Mouse (Mus musculus): ENCODE results near the gene Tex33. TPM values are rescaled to one million over a fixed set of nuclear protein-coding genes. Genes with fewer than 3 reads are reported as not detected.

Tex33 gene
- polyA plus RNA-seq, 1 experiment from 2014 or later = not detected

DNA sequence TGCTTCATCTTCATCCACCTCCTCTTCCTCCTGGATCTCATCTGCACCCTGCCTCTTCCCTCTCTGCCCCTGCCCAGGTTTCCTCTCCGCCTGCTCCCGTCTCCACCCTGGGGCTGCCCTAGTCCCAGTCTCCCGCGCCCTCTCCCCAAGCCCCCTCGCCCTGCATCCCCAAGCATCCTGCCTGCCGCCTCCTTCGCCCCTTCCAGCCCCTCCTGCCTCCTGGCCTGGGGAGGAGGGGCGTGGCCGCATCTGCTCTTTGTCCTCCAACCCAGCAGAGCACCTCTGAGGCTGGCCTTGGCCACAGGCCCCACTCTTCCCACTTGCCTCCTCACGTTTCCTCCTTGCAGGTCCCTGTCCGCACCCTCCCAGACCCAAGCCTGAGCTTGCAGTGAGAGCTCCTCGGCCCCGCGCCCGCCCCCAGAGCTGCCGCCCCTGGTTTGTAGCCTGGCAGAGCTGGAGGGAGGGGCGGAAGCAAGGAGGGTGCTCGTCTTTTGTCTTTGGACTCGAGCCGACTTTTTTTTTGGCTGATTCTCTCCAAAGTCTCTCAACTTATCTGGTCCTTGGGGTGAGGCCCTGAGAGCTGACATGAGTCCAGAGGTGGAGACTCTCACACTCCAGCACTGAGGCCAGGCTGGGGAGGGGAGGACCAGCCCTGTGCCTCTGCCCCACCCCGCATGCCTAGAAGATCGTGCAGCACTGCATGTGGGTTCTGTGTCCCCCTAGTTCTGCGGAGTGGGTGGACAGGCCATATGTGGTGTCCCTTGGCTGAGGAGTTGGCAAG is 41.7 kb upstream of the Tex33 start:
- 13% methylated on average over 23 of the region's 23 CpGs for WGBS
- no peak; the same call in 1 of the 2 replicates for ATAC-seq

GRCm38 (mm10) chr15:78436380-78437192 is 40.9 kb upstream of the Tex33 start:
- H3K9me3 ChIP-seq (ENCODE audit: control insufficient read depth) = no peaks in the 10 kb centered on the region
- WGBS = 14% methylated on average over 27 of the region's 32 CpGs
- H3K4me2 ChIP-seq (replicated peaks; ENCODE audit: low read depth) = peak overlapping the region; percentile 56
- H3K9ac ChIP-seq (ENCODE audit: low read depth, low read length) = 0 out of 2 replicates have a peak overlapping the region, but pooled peaks have one; percentile 26
- H3K27ac ChIP-seq (ENCODE audit: low read depth, low read length) = no peak overlapping the region
- H3K4me3 ChIP-seq (ENCODE audit: low read depth, low read length) = peak overlapping the region; percentile 17
- ATAC-seq = peak; percentile 58
- peaks cover 34% of the 10 kb centered on the region for H3K27me3 ChIP-seq (replicated peaks; ENCODE audit: control insufficient read depth, insufficient read depth, low read length)
- H3K36me3 ChIP-seq (ENCODE audit: control insufficient read depth, insufficient read depth) = peaks cover under 1% of the 10 kb centered on the region; the same call in 1 of the 2 replicates
- peak; percentile 67 for TF ChIP-seq CTCF (IDR thresholded peaks at IDR 0.05; ENCODE audit: low read depth)
- H3K4me1 ChIP-seq (replicated peaks; ENCODE audit: control insufficient read depth, insufficient read depth, low read length) = no peaks in the 10 kb centered on the region; the same call in 1 of the 2 replicates

More for the DNA sequence above, 41.7 kb upstream of the Tex33 start:
- H3K9me3 ChIP-seq (ENCODE audit: control insufficient read depth) = no peaks in the 10 kb centered on the region
- peak overlapping the region; percentile 17 for H3K4me3 ChIP-seq (ENCODE audit: low read depth, low read length)
- no peaks in the 10 kb centered on the region; the same call in 1 of the 2 replicates for H3K36me3 ChIP-seq (ENCODE audit: control insufficient read depth, insufficient read depth)
- no peaks in the 10 kb centered on the region; the same call in 1 of the 2 replicates for H3K4me1 ChIP-seq (replicated peaks; ENCODE audit: control insufficient read depth, insufficient read depth, low read length)
- H3K4me2 ChIP-seq (replicated peaks; ENCODE audit: low read depth) = peak overlapping the region; percentile 56
- TF ChIP-seq CTCF (IDR thresholded peaks at IDR 0.05; ENCODE audit: low read depth) = no peak
- peaks cover 38% of the 10 kb centered on the region for H3K27me3 ChIP-seq (replicated peaks; ENCODE audit: control insufficient read depth, insufficient read depth, low read length)
- no peak overlapping the region for H3K27ac ChIP-seq (ENCODE audit: low read depth, low read length)
- no peak overlapping the region for H3K9ac ChIP-seq (ENCODE audit: low read depth, low read length)

DNA sequence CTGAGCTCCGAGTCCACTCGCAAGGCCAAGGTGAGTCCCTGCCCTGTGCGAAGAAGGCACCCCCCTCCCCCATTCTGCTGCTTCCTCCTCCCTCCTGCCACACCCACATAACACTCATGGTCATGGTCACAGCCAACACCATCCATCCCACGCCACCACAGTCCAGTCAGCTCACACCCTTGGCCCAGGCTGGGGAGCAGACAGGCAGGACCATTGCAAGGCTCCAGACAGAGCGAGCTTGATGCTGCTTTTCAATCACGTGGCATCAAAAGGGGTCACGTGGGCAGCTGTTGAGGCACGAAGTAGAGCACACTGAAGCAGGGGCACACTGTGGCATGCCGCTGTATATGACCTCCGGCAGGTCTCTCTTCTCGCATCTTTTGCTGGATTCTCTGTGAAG is 40.0 kb upstream of the Tex33 start:
- no peak overlapping the region for H3K27ac ChIP-seq (ENCODE audit: low read depth, low read length)
- H3K4me1 ChIP-seq (replicated peaks; ENCODE audit: control insufficient read depth, insufficient read depth, low read length) = no peaks in the 10 kb centered on the region; the same call in 1 of the 2 replicates
- 84% methylated on average over 11 of the region's 11 CpGs for WGBS
- no peak overlapping the region for H3K9ac ChIP-seq (ENCODE audit: low read depth, low read length)
- no peaks in the 10 kb centered on the region for H3K9me3 ChIP-seq (ENCODE audit: control insufficient read depth)
- H3K36me3 ChIP-seq (ENCODE audit: control insufficient read depth, insufficient read depth) = peaks cover 4% of the 10 kb centered on the region; the same call in 1 of the 2 replicates
- no peak overlapping the region for H3K4me2 ChIP-seq (replicated peaks; ENCODE audit: low read depth)
- no peak for TF ChIP-seq CTCF (IDR thresholded peaks at IDR 0.05; ENCODE audit: low read depth)
- no peak for ATAC-seq
- H3K27me3 ChIP-seq (replicated peaks; ENCODE audit: control insufficient read depth, insufficient read depth, low read length) = peaks cover 32% of the 10 kb centered on the region
- H3K4me3 ChIP-seq (ENCODE audit: low read depth, low read length) = no peak overlapping the region

GRCm38 (mm10) chr15:78434896-78435520 is 39.3 kb upstream of the Tex33 start:
- peaks cover 4% of the 10 kb centered on the region; the same call in 1 of the 2 replicates for H3K36me3 ChIP-seq (ENCODE audit: control insufficient read depth, insufficient read depth)
- WGBS = 41% methylated on average over 6 of the region's 6 CpGs
- H3K4me3 ChIP-seq (ENCODE audit: low read depth, low read length) = no peak overlapping the region
- peak; percentile 73 for TF ChIP-seq CTCF (IDR thresholded peaks at IDR 0.05; ENCODE audit: low read depth)
- ATAC-seq = no peak
- H3K9ac ChIP-seq (ENCODE audit: low read depth, low read length) = no peak overlapping the region
- H3K4me1 ChIP-seq (replicated peaks; ENCODE audit: control insufficient read depth, insufficient read depth, low read length) = no peaks in the 10 kb centered on the region; the same call in 1 of the 2 replicates
- H3K4me2 ChIP-seq (replicated peaks; ENCODE audit: low read depth) = no peak overlapping the region
- H3K9me3 ChIP-seq (ENCODE audit: control insufficient read depth) = no peaks in the 10 kb centered on the region
- H3K27ac ChIP-seq (ENCODE audit: low read depth, low read length) = no peak overlapping the region
- peaks cover 26% of the 10 kb centered on the region for H3K27me3 ChIP-seq (replicated peaks; ENCODE audit: control insufficient read depth, insufficient read depth, low read length)

DNA sequence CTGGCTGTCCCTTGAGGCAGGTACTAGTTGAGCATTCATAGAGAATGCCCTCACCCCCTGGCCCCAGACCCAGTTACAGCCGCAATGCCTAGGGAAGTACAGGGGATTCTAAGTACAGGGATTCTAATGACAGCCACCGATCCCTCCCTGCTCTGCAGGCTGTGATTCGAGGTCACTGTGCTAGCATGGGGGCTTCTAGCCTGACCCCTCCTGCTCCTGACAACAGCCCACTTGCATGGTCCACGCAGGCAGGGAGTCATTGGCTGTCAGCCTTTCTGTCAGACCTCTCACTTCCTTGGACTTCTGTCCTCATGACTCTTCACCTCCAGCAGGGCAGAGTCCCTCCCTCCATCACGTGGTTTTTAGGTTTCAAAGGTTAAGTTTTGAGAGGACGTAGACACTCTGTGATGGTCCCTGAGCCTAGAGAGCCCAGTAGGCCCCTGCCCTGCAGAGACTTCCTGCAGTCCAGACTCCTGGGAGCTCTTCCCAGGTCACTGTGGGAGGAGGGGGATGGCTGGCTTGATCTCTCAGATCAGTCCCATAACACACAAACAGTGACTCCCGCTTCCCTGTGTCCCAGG is 35.9 kb upstream of the Tex33 start:
- Histone ChIP-seq H3K27me3 (replicated peaks; ENCODE audit: control insufficient read depth, insufficient read depth, low read length) (peaks cover 39% of the 10 kb centered on the region), H3K27ac (ENCODE audit: low read depth, low read length) (peak overlapping the region; percentile 21; the same call in 1 of the 2 replicates), H3K9me3 (ENCODE audit: control insufficient read depth) (no peaks in the 10 kb centered on the region), H3K36me3 (ENCODE audit: control insufficient read depth, insufficient read depth) (peaks cover 4% of the 10 kb centered on the region; the same call in 1 of the 2 replicates), H3K9ac (ENCODE audit: low read depth, low read length) (no peak overlapping the region), H3K4me2 (replicated peaks; ENCODE audit: low read depth) (no peak overlapping the region), H3K4me3 (ENCODE audit: low read depth, low read length) (no peak overlapping the region), H3K4me1 (replicated peaks; ENCODE audit: control insufficient read depth, insufficient read depth, low read length) (no peaks in the 10 kb centered on the region)
- WGBS = 66% methylated on average over 7 of the region's 7 CpGs
- no peak for TF ChIP-seq CTCF (IDR thresholded peaks at IDR 0.05; ENCODE audit: low read depth)
- ATAC-seq = peak; percentile 75
